ENCODE assay signal across 8 mouse cellular contexts in genomic region chr11:22710596-22710995, GRCm38 (mm10).
DNase-seq lines count a peak whose midpoint lies in the region; ATAC-seq and TF ChIP-seq lines count a peak whose summit lies in the region.

No protein-coding gene starts in this region.

- H3K27me3 ChIP-seq in kidney, adult 2 months (replicated peaks; ENCODE audit: control insufficient read depth, insufficient read depth, low read length): no peaks in the 10 kb centered on the region
- H3K27me3 ChIP-seq in kidney, embryonic 14.5 days (ENCODE audit: control insufficient read depth, insufficient read depth, low read length): no peaks in the 10 kb centered on the region
- no peaks in the 10 kb centered on the region for H3K27me3 ChIP-seq in E14TG2a.4 (ENCODE audit: insufficient read depth, low read length)

- 96% methylated on average over 2 of the region's 2 CpGs for WGBS in kidney, adult 2 months
- WGBS in kidney, embryonic 14.5 days: 93% methylated on average over 2 of the region's 2 CpGs

- H3K4me2 ChIP-seq in kidney, embryonic 14.5 days (replicated peaks; ENCODE audit: low read depth, low read length): no peak overlapping the region

- H3K9me3 ChIP-seq in kidney, embryonic 14.5 days (ENCODE audit: control insufficient read depth, low read length): no peaks in the 10 kb centered on the region
- no peaks in the 10 kb centered on the region for H3K9me3 ChIP-seq in E14TG2a.4 (ENCODE audit: low read length)

- H3K36me3 ChIP-seq in kidney, adult 2 months (ENCODE audit: control insufficient read depth, insufficient read depth, low read length): no peaks in the 10 kb centered on the region
- H3K36me3 ChIP-seq in kidney, embryonic 14.5 days (ENCODE audit: control insufficient read depth, insufficient read depth, low read length): no peaks in the 10 kb centered on the region
- H3K36me3 ChIP-seq in E14TG2a.4 (ENCODE audit: insufficient read depth, low read length): no peaks in the 10 kb centered on the region

- DNase-seq in kidney, adult 2 months: peak; percentile 58
- DNase-seq in brain, adult 2 months (ENCODE audit: low read depth, low spot score): peak; percentile 73
- DNase-seq in yolk sac, embryonic 10.5 days (ENCODE audit: low spot score): peak; percentile 18
- DNase-seq in cerebellum, adult 9-10 months: no peak

- TF ChIP-seq CTCF in kidney, adult 2 months (conservative IDR thresholded peaks at IDR 0.05; ENCODE audit: insufficient read depth, insufficient read length, low read depth, low read length): peak; percentile 40
- peak; percentile 28 for TF ChIP-seq CTCF in E14TG2a.4 (conservative IDR thresholded peaks at IDR 0.05; ENCODE audit: low read length)

- no peak overlapping the region for H3K9ac ChIP-seq in kidney, embryonic 14.5 days (ENCODE audit: low read depth, low read length)

- ATAC-seq in kidney, embryonic 14.5 days (ENCODE audit: low FRiP score, low TSS enrichment): no peak
- ATAC-seq in inflammation-experienced regulatory T-cells, adult 6 months: peak; percentile 99
- peak; percentile 87 for ATAC-seq in monocyte, adult 5-6 weeks (replicated peaks; ENCODE audit: insufficient number of reproducible peaks, low FRiP score, low TSS enrichment, poor library complexity, severe bottlenecking)

- no peak overlapping the region for H3K27ac ChIP-seq in kidney, adult 2 months (ENCODE audit: insufficient read depth, low read depth, low read length)
- H3K27ac ChIP-seq in kidney, embryonic 14.5 days (ENCODE audit: low read depth, low read length): no peak overlapping the region

- TF ChIP-seq POLR2A in kidney, adult 2 months (IDR thresholded peaks at IDR 0.05; ENCODE audit: low read depth, low read length): no peak

- H3K4me1 ChIP-seq in kidney, adult 2 months (ENCODE audit: control insufficient read depth, insufficient read depth, low read length): no peaks in the 10 kb centered on the region
- H3K4me1 ChIP-seq in kidney, embryonic 14.5 days (ENCODE audit: control insufficient read depth, insufficient read depth, low read length): no peaks in the 10 kb centered on the region
- peaks cover 14% of the 10 kb centered on the region for H3K4me1 ChIP-seq in E14TG2a.4 (replicated peaks; ENCODE audit: low read depth, low read length)

- no peak overlapping the region for H3K4me3 ChIP-seq in kidney, adult 2 months (ENCODE audit: insufficient read depth, low read depth, low read length)
- H3K4me3 ChIP-seq in kidney, embryonic 14.5 days (ENCODE audit: low read length): no peak overlapping the region
- no peak overlapping the region for H3K4me3 ChIP-seq in E14TG2a.4 (replicated peaks; ENCODE audit: low read length)
